Mouse (Mus musculus): ENCODE data around the gene 2200002D01Rik.

DNA sequence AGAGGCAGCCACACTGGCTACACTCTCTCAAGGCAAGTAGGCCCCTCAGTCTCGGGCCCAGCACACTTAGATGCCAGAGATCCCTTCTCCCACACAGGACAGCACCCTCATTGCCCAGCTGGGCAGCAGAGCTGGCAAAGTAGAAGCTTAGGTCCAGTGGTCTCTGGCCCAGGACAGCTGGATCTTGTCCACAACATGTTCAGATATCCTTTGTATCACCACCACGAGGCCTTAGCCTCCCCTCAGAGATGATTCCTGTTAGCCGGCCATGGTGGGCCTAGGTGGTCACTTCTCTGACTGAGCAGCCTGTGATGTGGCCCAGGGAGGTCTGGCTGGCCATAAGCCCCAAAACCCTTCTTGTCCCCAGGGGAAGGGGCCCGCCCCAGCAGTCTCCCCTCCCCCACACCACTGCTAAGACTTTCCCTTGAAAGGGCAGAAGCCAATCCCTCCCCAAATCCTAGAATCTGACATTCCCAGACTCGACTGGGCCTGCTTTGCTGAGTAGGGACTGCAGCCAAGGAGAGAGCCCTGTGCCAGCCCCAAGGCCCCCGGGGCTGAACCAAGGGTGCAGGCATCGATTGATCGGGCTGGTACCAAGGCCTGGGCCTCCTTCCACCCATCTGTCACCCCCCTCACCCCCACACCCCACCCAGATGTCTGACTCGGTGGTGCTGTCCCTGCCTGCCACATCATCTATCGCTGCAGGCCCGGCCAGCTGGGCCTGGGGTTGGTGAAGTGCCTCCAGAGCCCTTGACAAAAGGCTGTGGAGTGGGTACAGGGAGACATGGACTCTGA, 42.6 kb upstream of the 2200002D01Rik start:
- TF ChIP-seq ZC3H11A (IDR thresholded peaks at IDR 0.05; ENCODE audit: borderline replicate concordance, low read depth, low read length) (no peak), HCFC1 (IDR thresholded peaks at IDR 0.05; ENCODE audit: borderline replicate concordance, insufficient read depth, low read length) (no peak), CHD2 (IDR thresholded peaks at IDR 0.05; ENCODE audit: low read depth, low read length) (no peak)
